Mouse (Mus musculus): Measurements from ENCODE around the gene Nfib. TPM values are rescaled to one million over a fixed set of nuclear protein-coding genes. Genes with fewer than 3 reads are reported as not detected.
A peak's percentile ranks its signal among the peaks of the same experiment; 100 is the strongest.

The Nfib gene
- polyA plus RNA-seq, 1 experiment from 2014 or later: 32.3 TPM

- Histone ChIP-seq H3K9ac (ENCODE audit: low read depth, low read length) (no peak overlapping the region), H3K4me1 (ENCODE audit: control insufficient read depth, insufficient read depth, low read length) (peaks cover 20% of the 10 kb centered on the region), H3K4me2 (ENCODE audit: low read depth, low read length) (no peak overlapping the region)
Measured at GRCm38 (mm10) chr4:82535606-82536434, 169.7 kb downstream of the Nfib start.

DNA sequence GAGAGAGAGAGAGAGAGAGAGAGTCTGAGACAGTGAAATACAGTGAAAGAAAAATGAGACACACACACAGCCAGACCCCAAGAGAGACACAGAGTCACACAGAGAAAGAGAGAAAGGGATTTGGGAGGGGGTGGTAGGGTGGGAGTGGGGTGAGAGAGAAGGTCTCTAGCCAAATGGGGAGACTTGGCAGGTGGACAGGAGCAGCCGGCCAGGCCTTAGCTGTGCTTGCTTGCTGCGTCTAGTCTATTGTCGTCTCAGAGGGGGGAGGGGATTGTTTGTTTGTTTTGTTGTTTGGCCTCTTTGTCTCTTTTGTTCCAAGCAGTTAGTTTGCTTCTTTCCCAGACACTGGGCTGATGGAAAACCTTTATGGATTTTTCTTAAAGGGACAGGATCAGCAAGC, 172.3 kb downstream of the Nfib start:
- WGBS: 37% methylated on average over 3 of the region's 3 CpGs
- H3K36me3 ChIP-seq (ENCODE audit: control insufficient read depth, insufficient read depth, low read length): no peaks in the 10 kb centered on the region
- H3K4me2 ChIP-seq (ENCODE audit: low read depth, low read length): no peak overlapping the region
- peaks cover 20% of the 10 kb centered on the region for H3K4me1 ChIP-seq (ENCODE audit: control insufficient read depth, insufficient read depth, low read length)
- ATAC-seq: no peak
- peaks cover 5% of the 10 kb centered on the region; the same call in 1 of the 2 replicates for H3K27me3 ChIP-seq (replicated peaks; ENCODE audit: control insufficient read depth, insufficient read depth, low read length)
- no peaks in the 10 kb centered on the region for H3K9me3 ChIP-seq (ENCODE audit: control insufficient read depth, low read length)
- no peak overlapping the region for H3K9ac ChIP-seq (ENCODE audit: low read depth, low read length)
- H3K4me3 ChIP-seq (ENCODE audit: low read length): no peak overlapping the region
- no peak overlapping the region for H3K27ac ChIP-seq (ENCODE audit: low read length)

More at GRCm38 (mm10) chr4:82535606-82536434, 169.7 kb downstream of the Nfib start:
- Histone ChIP-seq H3K4me3 (ENCODE audit: low read length) (no peak overlapping the region), H3K27ac (ENCODE audit: low read length) (no peak overlapping the region), H3K27me3 (replicated peaks; ENCODE audit: control insufficient read depth, insufficient read depth, low read length) (peaks cover 5% of the 10 kb centered on the region; the same call in 1 of the 2 replicates), H3K9me3 (ENCODE audit: control insufficient read depth, low read length) (no peaks in the 10 kb centered on the region), H3K36me3 (ENCODE audit: control insufficient read depth, insufficient read depth, low read length) (no peaks in the 10 kb centered on the region)
- ATAC-seq: no peak
- WGBS: 65% methylated on average over 6 of the region's 6 CpGs

DNA sequence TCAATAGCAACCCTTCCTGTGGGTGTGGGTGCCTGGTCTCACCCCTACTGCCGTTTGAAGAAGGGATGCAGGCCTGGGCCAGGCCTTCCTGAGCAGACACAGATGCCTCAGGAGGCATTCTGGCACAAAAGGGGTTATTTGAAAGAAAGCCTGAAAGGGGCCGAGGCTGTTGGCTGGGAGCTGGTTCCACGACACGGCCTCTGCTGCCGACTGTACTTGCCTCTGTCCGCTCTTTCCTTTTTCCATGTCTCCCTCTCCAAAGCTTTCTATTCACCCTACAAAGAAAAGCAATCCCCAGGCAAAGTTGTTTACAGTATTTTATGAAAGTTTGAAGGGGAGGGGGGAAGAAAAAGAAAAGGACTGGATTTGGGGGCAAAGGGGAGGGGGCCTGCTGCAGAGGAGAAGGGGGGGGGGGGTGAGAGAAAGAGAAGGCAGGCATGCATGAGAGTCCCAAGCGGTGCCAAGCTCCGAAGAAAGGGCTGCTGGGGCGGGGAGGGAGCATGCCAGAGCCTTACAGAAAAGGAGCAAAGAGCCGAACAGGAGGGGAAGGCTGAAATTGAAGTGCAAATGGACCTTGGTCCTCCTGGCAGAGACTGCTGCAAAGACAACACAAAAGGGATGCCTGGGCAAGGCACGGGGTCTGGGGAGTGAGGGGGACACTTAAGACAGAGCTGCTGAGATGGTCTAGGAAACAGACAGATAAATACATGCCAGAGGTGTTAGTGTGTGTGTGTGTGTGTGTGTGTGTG, 172.9 kb downstream of the Nfib start:
- Histone ChIP-seq H3K4me2 (ENCODE audit: low read depth, low read length) (no peak overlapping the region), H3K9ac (ENCODE audit: low read depth, low read length) (peak overlapping the region; percentile 36; the same call in 1 of the 2 replicates), H3K27me3 (replicated peaks; ENCODE audit: control insufficient read depth, insufficient read depth, low read length) (peaks cover 5% of the 10 kb centered on the region; the same call in 1 of the 2 replicates), H3K4me1 (ENCODE audit: control insufficient read depth, insufficient read depth, low read length) (peaks cover 16% of the 10 kb centered on the region), H3K27ac (ENCODE audit: low read length) (peak overlapping the region; percentile 49), H3K4me3 (ENCODE audit: low read length) (no peak overlapping the region), H3K9me3 (ENCODE audit: control insufficient read depth, low read length) (no peaks in the 10 kb centered on the region), H3K36me3 (ENCODE audit: control insufficient read depth, insufficient read depth, low read length) (no peaks in the 10 kb centered on the region)
- WGBS: 23% methylated on average over 11 of the region's 11 CpGs
- ATAC-seq: no peak

DNA sequence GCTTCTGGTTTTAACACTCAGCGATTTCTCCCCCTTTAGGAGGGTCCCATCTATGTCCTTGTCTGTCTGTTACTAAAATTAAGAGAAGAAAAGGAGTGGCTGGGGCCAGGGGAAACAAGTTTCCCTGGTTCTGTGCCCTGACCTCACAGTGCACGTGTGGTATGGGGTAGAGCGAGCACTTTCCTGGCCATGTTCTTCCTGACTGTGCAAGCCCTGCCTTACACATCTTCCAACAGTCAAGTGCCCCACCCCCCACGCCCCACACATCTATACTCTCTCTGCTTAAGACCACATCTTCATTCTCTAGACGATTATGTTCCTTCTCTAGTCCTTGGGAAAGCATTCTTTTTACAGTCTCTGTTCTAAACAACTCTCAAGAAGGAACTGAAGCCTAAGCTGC, 173.6 kb downstream of the Nfib start:
- Histone ChIP-seq H3K4me2 (ENCODE audit: low read depth, low read length) (no peak overlapping the region), H3K4me3 (ENCODE audit: low read length) (no peak overlapping the region), H3K27ac (ENCODE audit: low read length) (peak overlapping the region; percentile 49; the same call in 1 of the 2 replicates), H3K36me3 (ENCODE audit: control insufficient read depth, insufficient read depth, low read length) (no peaks in the 10 kb centered on the region), H3K9ac (ENCODE audit: low read depth, low read length) (peak overlapping the region; percentile 36; the same call in 1 of the 2 replicates), H3K27me3 (replicated peaks; ENCODE audit: control insufficient read depth, insufficient read depth, low read length) (peaks cover 5% of the 10 kb centered on the region; the same call in 1 of the 2 replicates), H3K9me3 (ENCODE audit: control insufficient read depth, low read length) (no peaks in the 10 kb centered on the region), H3K4me1 (ENCODE audit: control insufficient read depth, insufficient read depth, low read length) (peaks cover 10% of the 10 kb centered on the region)
- WGBS: 58% methylated on average over 5 of the region's 5 CpGs
- no peak for ATAC-seq

GRCm38 (mm10) chr4:82530875-82531353, 174.6 kb downstream of the Nfib start:
- Histone ChIP-seq H3K9ac (ENCODE audit: low read depth, low read length) (no peak overlapping the region), H3K4me1 (ENCODE audit: control insufficient read depth, insufficient read depth, low read length) (peaks cover 4% of the 10 kb centered on the region; the same call in 1 of the 2 replicates), H3K4me3 (ENCODE audit: low read length) (no peak overlapping the region), H3K27me3 (replicated peaks; ENCODE audit: control insufficient read depth, insufficient read depth, low read length) (no peaks in the 10 kb centered on the region; the same call in 1 of the 2 replicates), H3K36me3 (ENCODE audit: control insufficient read depth, insufficient read depth, low read length) (no peaks in the 10 kb centered on the region), H3K27ac (ENCODE audit: low read length) (peak overlapping the region; percentile 38), H3K9me3 (ENCODE audit: control insufficient read depth, low read length) (no peaks in the 10 kb centered on the region), H3K4me2 (ENCODE audit: low read depth, low read length) (no peak overlapping the region)
- ATAC-seq: peak; percentile 55
- 49% methylated on average over 3 of the region's 3 CpGs for WGBS

DNA sequence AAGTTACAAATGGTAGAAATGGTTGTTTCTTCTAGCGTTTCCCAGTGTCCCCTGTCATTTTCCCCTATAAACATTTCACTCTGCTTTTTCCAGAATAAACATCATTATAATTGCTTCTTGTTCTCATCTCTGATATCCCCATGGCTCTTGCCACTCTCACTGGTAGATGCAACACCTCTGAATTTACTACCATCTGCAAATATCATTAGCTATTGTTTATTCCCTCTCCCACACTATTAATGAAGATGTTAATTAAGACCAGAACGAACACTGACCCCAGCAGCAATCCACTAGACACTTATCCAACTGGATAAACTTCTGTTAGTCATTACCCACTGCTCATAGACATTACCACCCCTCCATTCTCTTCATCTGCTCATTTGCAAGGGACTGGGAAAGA, 176.6 kb downstream of the Nfib start:
- H3K9ac ChIP-seq (ENCODE audit: low read depth, low read length): no peak overlapping the region
- no peak overlapping the region for H3K4me3 ChIP-seq (ENCODE audit: low read length)
- no peak overlapping the region for H3K4me2 ChIP-seq (ENCODE audit: low read depth, low read length)
- 73% methylated on average over 2 of the region's 2 CpGs for WGBS
- H3K27me3 ChIP-seq (replicated peaks; ENCODE audit: control insufficient read depth, insufficient read depth, low read length): no peaks in the 10 kb centered on the region
- no peaks in the 10 kb centered on the region for H3K36me3 ChIP-seq (ENCODE audit: control insufficient read depth, insufficient read depth, low read length)
- no peak for ATAC-seq
- H3K4me1 ChIP-seq (ENCODE audit: control insufficient read depth, insufficient read depth, low read length): peaks cover 4% of the 10 kb centered on the region; the same call in 1 of the 2 replicates
- no peak overlapping the region for H3K27ac ChIP-seq (ENCODE audit: low read length)
- no peaks in the 10 kb centered on the region for H3K9me3 ChIP-seq (ENCODE audit: control insufficient read depth, low read length)

GRCm38 (mm10) chr4:82519935-82520334, 185.6 kb downstream of the Nfib start:
- Histone ChIP-seq H3K4me2 (ENCODE audit: low read depth, low read length) (no peak overlapping the region), H3K36me3 (ENCODE audit: control insufficient read depth, insufficient read depth, low read length) (no peaks in the 10 kb centered on the region), H3K4me3 (ENCODE audit: low read length) (no peak overlapping the region), H3K27me3 (replicated peaks; ENCODE audit: control insufficient read depth, insufficient read depth, low read length) (no peaks in the 10 kb centered on the region), H3K4me1 (ENCODE audit: control insufficient read depth, insufficient read depth, low read length) (no peaks in the 10 kb centered on the region), H3K9ac (ENCODE audit: low read depth, low read length) (no peak overlapping the region), H3K9me3 (ENCODE audit: control insufficient read depth, low read length) (no peaks in the 10 kb centered on the region), H3K27ac (ENCODE audit: low read length) (no peak overlapping the region)
- ATAC-seq: no peak
- WGBS: 94% methylated on average over 4 of the region's 4 CpGs

- Histone ChIP-seq H3K4me1 (ENCODE audit: control insufficient read depth, insufficient read depth, low read length) (no peaks in the 10 kb centered on the region), H3K4me3 (ENCODE audit: low read length) (no peak overlapping the region), H3K27ac (ENCODE audit: low read length) (no peak overlapping the region), H3K4me2 (ENCODE audit: low read depth, low read length) (no peak overlapping the region), H3K9ac (ENCODE audit: low read depth, low read length) (no peak overlapping the region), H3K36me3 (ENCODE audit: control insufficient read depth, insufficient read depth, low read length) (no peaks in the 10 kb centered on the region), H3K27me3 (replicated peaks; ENCODE audit: control insufficient read depth, insufficient read depth, low read length) (no peaks in the 10 kb centered on the region), H3K9me3 (ENCODE audit: control insufficient read depth, low read length) (no peaks in the 10 kb centered on the region)
- whole genome bisulfite sequencing: 88% methylated on average over 1 of the region's 1 CpGs
- no peak for ATAC-seq
Measured at GRCm38 (mm10) chr4:82518132-82518531, 187.4 kb downstream of the Nfib start.

DNA sequence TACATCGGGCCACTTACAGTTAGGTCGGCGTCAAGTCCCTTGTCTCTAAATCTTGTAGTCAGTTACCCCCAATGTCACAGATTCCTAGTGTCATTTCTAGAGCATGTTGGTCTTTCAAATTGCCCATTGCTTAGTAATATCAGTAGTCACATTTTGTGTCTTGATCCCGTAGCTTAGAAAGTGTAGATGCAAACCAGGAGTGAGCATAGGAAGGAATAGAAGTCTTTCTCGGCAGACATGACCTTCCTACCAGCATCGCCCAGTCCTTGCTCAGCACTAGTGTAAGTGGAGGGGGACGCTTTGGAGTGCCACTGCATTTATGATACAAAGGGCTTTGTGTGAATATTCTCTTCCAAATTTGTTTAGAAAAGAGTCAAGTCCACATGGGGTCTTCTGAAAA, 188.2 kb downstream of the Nfib start:
- Histone ChIP-seq H3K27me3 (replicated peaks; ENCODE audit: control insufficient read depth, insufficient read depth, low read length) (no peaks in the 10 kb centered on the region), H3K36me3 (ENCODE audit: control insufficient read depth, insufficient read depth, low read length) (no peaks in the 10 kb centered on the region), H3K4me3 (ENCODE audit: low read length) (no peak overlapping the region), H3K9ac (ENCODE audit: low read depth, low read length) (no peak overlapping the region), H3K4me1 (ENCODE audit: control insufficient read depth, insufficient read depth, low read length) (peaks cover 1% of the 10 kb centered on the region; the same call in 1 of the 2 replicates), H3K4me2 (ENCODE audit: low read depth, low read length) (no peak overlapping the region), H3K9me3 (ENCODE audit: control insufficient read depth, low read length) (no peaks in the 10 kb centered on the region), H3K27ac (ENCODE audit: low read length) (no peak overlapping the region)
- no peak for ATAC-seq
- WGBS: 78% methylated on average over 7 of the region's 7 CpGs
